Mouse (Mus musculus) gastrocnemius, adult 8-10 months (tissue): ENCODE results near the gene Acy3. TPM values are rescaled to one million over a fixed set of nuclear protein-coding genes. Genes with fewer than 3 reads are reported as not detected.
"Not testable (repeated sequence)": the region's sequence is repeated elsewhere in the genome, so short reads cannot be mapped to it uniquely, and the experiment has no call there.

Source experiments
- DNase-seq, 2 experiments: peaks; one replicate each; pipeline ENCODE4 v3.0.0; 2022; ENCODE audit warnings: low spot score in 2 of 2
- total RNA-seq, 4 experiments: library from RNA; stranded (reverse); gene quantifications; 2 replicates each; pipeline ENCODE4 v1.2.4; 2022

The Acy3 gene
- total RNA-seq, 4 experiments from 2014 or later = 1.1 to 1.7 (median 1.5) TPM

DNA sequence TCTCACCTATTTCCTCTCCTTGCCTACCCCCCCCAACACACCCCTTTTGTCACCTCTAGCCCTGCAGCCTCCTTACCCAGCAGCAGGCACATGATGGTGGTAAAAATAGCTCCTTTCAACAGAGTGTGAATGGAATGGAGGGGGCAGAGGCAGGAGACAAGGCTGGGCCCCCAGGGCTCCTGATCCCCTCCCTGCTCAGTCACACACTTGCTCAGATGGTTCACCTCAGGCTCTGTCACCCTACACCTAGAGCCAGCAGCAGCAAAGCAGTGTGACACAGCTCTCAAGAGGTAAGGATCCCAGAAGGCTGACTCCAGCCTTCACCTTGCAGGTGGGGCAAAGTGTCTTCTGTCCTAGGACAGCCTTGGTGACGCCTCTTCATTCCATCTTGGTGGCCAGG lies 16.7 kb downstream of the Acy3 start, which contains the start of gene Doc2g:
Gene Doc2g, plus strand, starts transcription at position 202 of the 400 bp plus-strand sequence.
- no peak for DNase-seq

- DNase-seq = no peak
Measured at GRCm38 (mm10) chr19:4003641-4004040, 17.3 kb downstream of the Acy3 start.

GRCm38 (mm10) chr19:4004331-4004730 lies 18.0 kb downstream of the Acy3 start:
- no peak for DNase-seq

DNA sequence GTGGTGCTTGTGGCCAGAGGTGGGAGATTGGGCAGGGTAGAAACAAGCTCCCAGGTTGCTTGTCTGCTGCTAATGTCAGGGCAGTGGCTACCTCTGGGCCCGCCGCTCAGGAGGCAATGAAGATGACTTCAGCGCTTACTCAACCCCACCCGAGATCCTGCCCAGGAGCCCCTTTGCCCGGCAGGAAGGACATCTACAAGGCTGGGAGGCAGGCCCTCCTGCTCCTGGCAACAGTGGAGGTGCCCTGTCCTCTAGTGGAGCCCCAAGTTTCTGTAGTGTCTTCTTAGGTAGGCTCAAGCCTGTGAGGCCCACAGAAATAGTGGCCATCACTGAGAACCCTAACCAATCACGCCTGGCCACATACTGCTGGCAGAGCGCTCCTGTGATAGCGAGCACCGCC lies 18.7 kb downstream of the Acy3 start:
- DNase-seq = no peak

DNA sequence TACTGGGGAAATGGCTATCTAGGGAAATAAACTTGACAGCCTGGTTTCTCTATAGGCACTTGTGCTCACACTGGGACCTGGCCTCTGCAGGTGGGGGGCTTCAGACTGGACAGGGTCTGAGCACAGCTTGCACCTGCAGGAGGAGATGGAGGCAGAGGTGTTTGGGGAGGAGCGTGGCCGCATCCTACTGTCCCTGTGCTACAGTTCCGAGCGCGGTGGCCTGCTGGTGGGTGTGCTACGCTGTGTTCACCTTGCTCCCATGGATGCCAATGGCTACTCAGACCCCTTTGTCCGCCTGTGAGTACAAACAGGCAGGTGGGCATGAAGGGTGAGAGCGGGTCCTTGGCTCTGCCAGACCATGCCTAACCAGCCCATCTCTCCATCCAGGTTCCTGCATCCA lies 19.6 kb downstream of the Acy3 start:
- DNase-seq = no peak

- no peak for DNase-seq
Measured at GRCm38 (mm10) chr19:4011086-4011485, 24.7 kb downstream of the Acy3 start.

DNA sequence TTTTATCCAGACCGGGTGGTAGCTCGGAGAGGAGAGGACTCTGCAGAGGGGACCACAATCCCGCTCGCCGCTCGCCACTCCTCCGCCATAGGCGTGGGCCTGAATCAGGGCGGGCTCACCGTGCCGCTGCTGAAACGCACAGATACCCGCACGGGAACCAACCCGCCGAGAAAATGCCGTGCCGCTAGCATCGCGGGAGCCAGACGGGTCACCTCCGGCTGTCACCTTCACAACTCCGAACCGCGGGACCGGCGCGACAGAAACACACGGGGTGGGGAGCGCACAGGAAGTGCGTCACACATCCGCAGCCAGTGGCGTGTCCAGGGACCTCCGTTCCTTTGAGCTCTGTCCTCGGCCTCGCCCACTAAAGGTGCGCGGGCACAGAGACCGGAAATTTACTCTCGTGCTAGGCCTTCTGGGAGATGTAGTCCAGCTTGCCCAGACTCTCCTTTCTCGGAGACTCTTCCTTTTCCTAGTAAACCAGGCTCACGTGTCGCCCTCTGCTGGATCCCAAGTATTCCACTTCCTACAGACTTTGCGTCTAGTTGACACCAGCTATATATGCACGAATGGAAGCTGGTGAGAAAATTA lies 26.2 kb downstream of the Acy3 start, which contains the start of gene Ndufv1:
Gene Ndufv1, minus strand, starts transcription at position 375 of the 591 bp plus-strand sequence.
- peak; percentile 95 to 97 for DNase-seq

DNA sequence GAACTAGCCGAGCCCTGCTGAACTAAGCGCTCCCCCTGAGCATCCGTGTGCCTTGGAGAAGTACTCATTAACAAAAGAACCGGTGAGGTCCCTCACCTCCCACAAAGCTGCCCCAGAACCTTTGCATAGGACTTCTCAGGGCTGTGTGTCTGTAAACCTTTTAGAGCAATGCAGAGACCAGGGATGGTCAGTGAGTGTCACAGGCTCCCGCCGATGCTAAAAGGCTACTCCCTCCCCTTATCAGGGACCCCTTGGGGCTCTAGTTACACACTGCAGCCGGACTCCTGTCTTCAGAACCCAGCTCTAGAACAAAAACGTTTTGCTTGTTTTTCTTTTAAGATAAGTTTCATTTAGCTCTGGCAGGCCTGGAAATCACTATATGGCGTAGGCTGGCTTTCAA lies 26.7 kb downstream of the Acy3 start:
- no peak for DNase-seq

DNA sequence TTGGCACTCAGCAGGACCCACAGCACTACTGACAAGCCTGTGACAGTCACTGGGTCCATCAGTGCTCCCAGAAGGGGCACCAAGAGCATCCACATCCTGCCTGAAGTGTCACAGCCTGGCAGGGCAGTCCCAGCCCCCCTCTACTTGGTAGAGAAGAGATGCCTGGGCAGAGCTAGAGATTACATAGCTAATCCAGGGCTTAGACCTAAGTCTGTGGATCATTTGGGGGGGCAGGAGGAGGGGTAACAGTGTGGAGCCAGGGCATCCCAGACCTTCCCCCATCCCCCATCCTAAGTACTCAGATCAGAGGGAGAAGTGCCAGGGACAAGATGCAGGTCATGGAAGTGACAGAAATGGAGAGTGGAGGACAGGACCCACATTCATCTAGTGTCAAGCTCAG lies 28.4 kb downstream of the Acy3 start:
- DNase-seq = no peak

DNA sequence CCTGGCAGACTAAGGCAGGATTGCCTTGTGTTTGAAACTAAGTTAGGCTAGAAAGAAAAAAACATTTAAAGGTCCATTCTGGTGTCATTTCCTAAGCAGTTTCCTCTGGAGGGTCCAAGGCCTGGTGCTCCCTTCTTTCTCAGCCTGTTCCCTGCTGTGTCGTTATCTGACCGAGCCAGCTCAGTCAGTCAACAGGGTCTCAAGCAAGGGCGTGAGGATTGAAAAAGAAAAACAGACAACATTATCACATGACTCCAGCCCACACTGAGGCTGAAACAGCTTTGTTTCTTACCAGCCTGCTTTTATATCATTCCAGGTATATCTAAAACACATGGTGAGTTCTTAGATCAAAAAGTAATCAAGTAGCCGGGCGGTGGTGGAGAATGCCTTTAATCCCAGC lies 29.3 kb downstream of the Acy3 start:
- DNase-seq = no peak

DNA sequence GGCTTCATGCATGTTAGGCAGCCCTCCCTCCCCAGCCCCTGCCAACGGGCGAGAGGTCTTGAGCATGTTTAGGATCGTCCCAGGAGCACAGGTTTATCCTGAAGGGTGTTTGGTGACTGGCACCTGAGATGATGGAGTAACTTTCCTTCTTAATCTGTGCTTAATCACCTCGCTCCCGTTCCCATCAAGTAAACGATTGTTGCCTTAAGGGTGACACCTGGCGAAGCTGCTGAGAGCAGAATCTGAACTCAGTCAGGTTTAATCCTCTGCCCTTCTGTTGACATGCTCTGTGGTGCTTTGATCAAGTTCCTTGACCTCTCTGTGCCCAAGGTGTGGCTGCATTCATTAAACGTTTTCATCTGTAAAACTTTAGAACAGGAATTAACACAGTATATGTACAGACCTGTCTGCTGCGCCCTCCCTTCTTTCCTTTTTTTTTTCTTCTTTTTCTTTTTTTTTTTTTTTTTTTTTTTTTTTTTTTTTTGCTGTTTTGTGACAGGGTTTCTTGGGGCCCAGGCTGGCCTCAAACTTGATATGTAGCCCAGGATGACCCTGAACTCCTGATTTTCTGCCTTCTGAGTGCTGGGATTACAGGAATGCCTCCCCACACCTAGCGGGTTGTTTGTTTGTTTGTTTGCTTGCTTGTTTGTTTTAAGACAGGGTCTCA lies 31.7 kb downstream of the Acy3 start:
- DNase-seq = no peak

- peak; percentile 75 to 82 for DNase-seq
Measured at GRCm38 (mm10) chr19:4018743-4019583, 32.6 kb downstream of the Acy3 start.

DNA sequence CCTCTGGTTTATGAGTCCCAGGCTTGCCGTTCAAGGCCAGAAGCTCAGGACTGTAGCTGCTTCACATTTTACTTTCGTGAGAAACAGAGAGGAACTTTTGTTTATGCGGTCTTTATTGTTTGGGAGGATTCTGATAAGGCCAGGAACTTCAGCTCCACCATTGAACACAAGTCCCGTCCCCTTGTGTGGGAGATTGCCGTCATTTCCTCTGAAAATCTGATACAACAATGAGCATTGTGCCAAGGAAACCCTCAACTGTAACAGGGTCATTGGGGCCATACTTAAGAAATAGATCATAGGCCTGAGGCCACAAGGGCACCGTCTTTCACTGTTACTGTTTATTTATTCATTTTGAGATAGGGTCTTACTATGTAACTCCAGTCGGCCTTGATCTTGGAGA lies 36.8 kb downstream of the Acy3 start:
- no peak for DNase-seq

DNA sequence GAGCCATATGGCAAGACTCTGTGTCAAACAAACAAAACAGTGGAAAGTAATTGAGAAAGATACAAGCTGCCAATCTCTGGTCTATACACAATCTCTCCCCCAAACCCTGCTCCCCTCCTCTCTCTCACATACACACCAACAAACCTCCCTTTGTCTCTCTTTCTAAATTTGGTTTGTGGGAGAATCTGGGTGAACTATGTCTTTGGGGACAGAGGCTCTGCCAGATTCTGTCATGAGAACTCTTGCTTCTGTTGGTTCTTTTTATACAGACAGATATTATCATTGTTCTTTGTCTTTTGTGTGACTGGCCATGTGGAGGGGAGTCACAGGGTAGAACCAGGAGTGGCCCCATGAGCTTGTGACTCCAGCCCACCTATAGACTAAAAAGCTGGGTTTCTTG lies 41.2 kb downstream of the Acy3 start:
- no peak for DNase-seq

GRCm38 (mm10) chr19:4032668-4033067 lies 46.3 kb downstream of the Acy3 start:
- no peak for DNase-seq

- no peak for DNase-seq
Measured at GRCm38 (mm10) chr19:4033298-4033697, 46.9 kb downstream of the Acy3 start.

- DNase-seq = no peak
Measured at GRCm38 (mm10) chr19:4033742-4034141, 47.4 kb downstream of the Acy3 start.

DNA sequence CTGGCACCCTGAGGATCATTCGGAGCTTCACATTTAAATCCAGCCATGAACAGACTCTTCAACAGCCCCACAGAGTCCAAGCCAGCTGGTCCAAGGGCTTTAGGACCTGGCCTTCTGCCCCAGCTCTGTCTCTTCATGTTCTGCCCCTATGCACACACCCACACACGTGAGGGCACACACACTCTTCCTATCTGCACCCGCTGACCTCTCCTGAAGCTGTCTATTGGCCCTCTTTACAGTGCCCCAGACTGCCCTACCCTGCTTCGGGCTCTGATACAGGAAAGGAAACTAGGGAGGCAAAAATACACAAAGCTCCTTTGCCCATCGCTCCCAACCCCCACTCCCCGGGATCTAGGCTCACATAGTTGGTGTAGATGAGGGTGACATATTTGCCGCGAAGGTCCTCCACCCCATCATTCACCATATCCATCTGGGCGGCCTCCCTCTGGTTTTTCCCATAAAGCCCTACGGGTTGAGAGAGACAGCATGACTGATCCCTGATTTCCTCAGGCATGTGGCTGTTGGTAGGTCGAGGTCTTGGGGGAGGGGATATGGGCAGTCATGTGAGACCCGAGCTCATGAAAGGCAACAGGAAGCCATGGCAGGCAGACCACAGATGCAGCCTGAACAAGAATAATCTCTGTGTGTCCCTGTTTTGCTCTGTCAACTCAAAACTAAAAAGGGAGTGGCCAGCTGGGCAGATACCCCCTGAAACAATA lies 50.1 kb downstream of the Acy3 start:
- no peak for DNase-seq

- not testable (repeated sequence) for DNase-seq
Measured at GRCm38 (mm10) chr19:4037154-4037787, 50.9 kb downstream of the Acy3 start.

DNA sequence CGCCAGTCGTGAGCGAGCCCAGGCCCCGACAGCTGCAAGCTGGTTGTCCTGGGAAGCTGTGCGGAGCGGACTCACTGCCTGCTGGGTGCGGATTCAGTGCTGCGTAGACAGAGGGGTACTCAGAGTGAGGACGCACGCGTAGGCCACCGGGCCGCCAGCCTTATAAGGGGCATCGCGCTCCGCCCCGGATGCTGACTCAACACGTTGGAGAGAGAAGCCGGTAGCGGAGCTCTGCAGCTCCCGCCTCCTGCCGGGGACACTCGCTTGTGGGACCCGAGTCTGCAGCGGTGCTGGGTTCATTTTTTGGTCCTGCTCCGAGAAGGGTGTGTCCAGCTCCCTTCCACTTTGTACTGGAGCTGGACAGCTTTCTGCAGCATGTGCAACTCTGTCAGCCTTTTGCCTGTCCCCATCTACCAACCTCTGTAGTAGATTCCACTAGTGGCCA lies 51.4 kb downstream of the Acy3 start, which contains the start of gene Gstp1:
Gene Gstp1, minus strand, starts transcription at position 198 of the 445 bp plus-strand sequence.
- DNase-seq = peak; percentile 83 to 88
